Mouse (Mus musculus): ENCODE results near the gene Efna5.

DNA sequence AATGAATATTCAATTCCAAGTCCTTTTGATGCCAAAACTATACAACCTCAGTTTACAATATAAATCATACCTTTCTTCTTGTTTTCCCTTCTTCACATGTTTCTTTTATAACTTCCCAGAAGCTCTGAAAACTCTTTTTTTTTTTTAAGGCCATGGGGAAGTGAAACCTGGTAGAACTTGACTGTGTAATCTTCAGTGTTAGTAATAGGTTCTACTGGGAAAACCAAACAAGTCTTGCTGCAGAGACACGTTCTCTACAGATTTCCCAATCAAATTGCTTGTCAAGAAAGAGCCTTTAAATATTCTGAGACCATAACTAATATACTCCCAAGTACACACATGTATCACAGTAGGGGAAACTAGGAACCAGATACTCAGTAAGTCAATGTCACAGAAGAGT lies 253.6 kb downstream of the Efna5 start:
- TF ChIP-seq POLR2A (IDR thresholded peaks at IDR 0.05; ENCODE audit: control insufficient read depth, extremely low read depth, insufficient read depth, low read length, poor library complexity) (no peak), CTCF (IDR thresholded peaks at IDR 0.05; ENCODE audit: borderline replicate concordance, control insufficient read depth, extremely low read depth, insufficient read depth, low read length, poor library complexity) (no peak)
